Mouse (Mus musculus) limb, embryonic 13.5 days (tissue): ENCODE measurements at regions not wholly inside any gene's neighbourhood (a gene's known extent, or its start where the extent isn't known, plus 50 kb on each side); places are given as distances from the start of the nearest gene placed in this dataset.

ENCODE experiments used
- ATAC-seq: fragments of 200-750 bp; cut with Nextera tagmentation; 2 replicates; pipeline ENCODE4 v1.8.0; 2017; ENCODE audit warnings: low read depth, moderate number of reproducible peaks, moderate TSS enrichment; ENCODE audit not compliant: low FRiP score
- H3K27ac ChIP-seq: fragments of 300-500 bp; sonication (generic); 2 replicates; pipeline ENCODE4 v1.5.1; 2015; ENCODE audit warnings: inconsistent platforms, mild to moderate bottlenecking, moderate library complexity
- H3K27me3 ChIP-seq: fragments of 300-500 bp; sonication (generic); 2 replicates; pipeline ENCODE4 v1.6.1; 2015; ENCODE audit warnings: mild to moderate bottlenecking, inconsistent platforms
- H3K36me3 ChIP-seq: fragments of 300-500 bp; sonication (generic); 2 replicates; pipeline ENCODE4 v1.6.1; 2015; ENCODE audit warnings: inconsistent platforms, mild to moderate bottlenecking, moderate library complexity
- H3K4me1 ChIP-seq: fragments of 300-500 bp; sonication (generic); 2 replicates; pipeline ENCODE4 v1.6.1; 2015; ENCODE audit warnings: inconsistent platforms
- H3K4me2 ChIP-seq: fragments of 300-500 bp; sonication (generic); replicated peaks from 2 replicates; pipeline ENCODE4 v1.6.1; 2015; ENCODE audit warnings: inconsistent platforms, mild to moderate bottlenecking, moderate library complexity
- H3K4me3 ChIP-seq: fragments of 300-500 bp; sonication (generic); 2 replicates; pipeline ENCODE4 v1.5.1; 2015; ENCODE audit warnings: moderate library complexity, mild to moderate bottlenecking, inconsistent platforms
- H3K9ac ChIP-seq: fragments of 300-500 bp; sonication (generic); 2 replicates; pipeline ENCODE4 v1.6.1; 2015; ENCODE audit warnings: mild to moderate bottlenecking, inconsistent platforms
- H3K9me3 ChIP-seq: fragments of 300-500 bp; sonication (generic); 2 replicates; pipeline ENCODE4 v1.6.1; 2016; ENCODE audit warnings: inconsistent platforms
- WGBS: fragments of 180-500 bp; shearing (Covaris S2); methylation state at CpG from one replicate; pipeline ENCODE4 v1.1.7; 2015; 5-methylcytosine and 5-hydroxymethylcytosine counted together

GRCm38 (mm10) chr17:64505956-64506355 is 94.6 kb upstream of the Man2a1 start:
- Histone ChIP-seq H3K4me3 (no peak overlapping the region), H3K4me2 (no peak overlapping the region)
- ATAC-seq, result no peak

GRCm38 (mm10) chr17:64511139-64511779 is 89.3 kb upstream of the Man2a1 start:
- no peaks in the 10 kb centered on the region for H3K36me3 ChIP-seq
- WGBS, result 92% methylated on average over 3 of the region's 3 CpGs

More at GRCm38 (mm10) chr17:64505956-64506355, 94.6 kb upstream of the Man2a1 start:
- H3K4me1 ChIP-seq, result no peaks in the 10 kb centered on the region
- H3K9ac ChIP-seq, result no peak overlapping the region
- no peaks in the 10 kb centered on the region for H3K27me3 ChIP-seq
- WGBS, result 87% methylated on average over 2 of the region's 2 CpGs
- no peaks in the 10 kb centered on the region for H3K36me3 ChIP-seq
- no peaks in the 10 kb centered on the region for H3K9me3 ChIP-seq
- no peak overlapping the region for H3K27ac ChIP-seq

GRCm38 (mm10) chr17:64522213-64522612 is 78.3 kb upstream of the Man2a1 start:
- Histone ChIP-seq H3K9me3 (no peaks in the 10 kb centered on the region), H3K36me3 (no peaks in the 10 kb centered on the region), H3K4me3 (no peak overlapping the region), H3K9ac (no peak overlapping the region), H3K27ac (no peak overlapping the region), H3K27me3 (no peaks in the 10 kb centered on the region), H3K4me2 (no peak overlapping the region), H3K4me1 (no peaks in the 10 kb centered on the region)
- ATAC-seq, result no peak
- WGBS, result 73% methylated on average over 8 of the region's 8 CpGs

More at GRCm38 (mm10) chr17:64511139-64511779, 89.3 kb upstream of the Man2a1 start:
- Histone ChIP-seq H3K4me3 (no peak overlapping the region), H3K4me2 (no peak overlapping the region), H3K4me1 (no peaks in the 10 kb centered on the region), H3K27me3 (no peaks in the 10 kb centered on the region), H3K27ac (no peak overlapping the region), H3K9ac (no peak overlapping the region), H3K9me3 (no peaks in the 10 kb centered on the region)
- no peak for ATAC-seq

- Histone ChIP-seq H3K27me3 (no peaks in the 10 kb centered on the region), H3K9ac (no peak overlapping the region), H3K4me2 (no peak overlapping the region), H3K27ac (no peak overlapping the region), H3K36me3 (no peaks in the 10 kb centered on the region), H3K4me1 (no peaks in the 10 kb centered on the region), H3K9me3 (no peaks in the 10 kb centered on the region), H3K4me3 (no peak overlapping the region)
- 88% methylated on average over 8 of the region's 8 CpGs for WGBS
- ATAC-seq, result no peak
Observed at GRCm38 (mm10) chr17:64523899-64524298, 76.6 kb upstream of the Man2a1 start.

GRCm38 (mm10) chr17:64527817-64528216 is 72.7 kb upstream of the Man2a1 start:
- Histone ChIP-seq H3K27ac (no peak overlapping the region), H3K4me3 (no peak overlapping the region), H3K4me2 (no peak overlapping the region), H3K9ac (no peak overlapping the region), H3K27me3 (no peaks in the 10 kb centered on the region), H3K36me3 (no peaks in the 10 kb centered on the region), H3K4me1 (0 out of 2 replicates have a peak, but pooled peaks cover 8% of the 10 kb centered on the region), H3K9me3 (no peaks in the 10 kb centered on the region)
- ATAC-seq, result no peak
- 81% methylated on average over 7 of the region's 7 CpGs for WGBS

GRCm38 (mm10) chr17:64528476-64528875 is 72.1 kb upstream of the Man2a1 start:
- 86% methylated on average over 7 of the region's 7 CpGs for WGBS
- 0 out of 2 replicates have a peak, but pooled peaks cover 8% of the 10 kb centered on the region for H3K4me1 ChIP-seq

GRCm38 (mm10) chr17:64529296-64529994 is 71.1 kb upstream of the Man2a1 start:
- no peak overlapping the region for H3K4me2 ChIP-seq
- H3K36me3 ChIP-seq, result no peaks in the 10 kb centered on the region
- H3K4me1 ChIP-seq, result 0 out of 2 replicates have a peak, but pooled peaks cover 8% of the 10 kb centered on the region
- no peak for ATAC-seq
- H3K9me3 ChIP-seq, result no peaks in the 10 kb centered on the region
- H3K9ac ChIP-seq, result no peak overlapping the region
- no peak overlapping the region for H3K27ac ChIP-seq
- H3K27me3 ChIP-seq, result no peaks in the 10 kb centered on the region
- H3K4me3 ChIP-seq, result no peak overlapping the region
- WGBS, result 83% methylated on average over 14 of the region's 14 CpGs

More at GRCm38 (mm10) chr17:64528476-64528875, 72.1 kb upstream of the Man2a1 start:
- H3K36me3 ChIP-seq, result no peaks in the 10 kb centered on the region
- H3K9me3 ChIP-seq, result no peaks in the 10 kb centered on the region
- no peak overlapping the region for H3K27ac ChIP-seq
- H3K27me3 ChIP-seq, result no peaks in the 10 kb centered on the region
- no peak overlapping the region for H3K9ac ChIP-seq
- ATAC-seq, result no peak
- H3K4me2 ChIP-seq, result no peak overlapping the region
- H3K4me3 ChIP-seq, result no peak overlapping the region

GRCm38 (mm10) chr17:64531150-64531549 is 69.4 kb upstream of the Man2a1 start:
- no peak for ATAC-seq
- no peaks in the 10 kb centered on the region for H3K36me3 ChIP-seq
- H3K9ac ChIP-seq, result no peak overlapping the region
- 0 out of 2 replicates have a peak, but pooled peaks cover 8% of the 10 kb centered on the region for H3K4me1 ChIP-seq
- WGBS, result 86% methylated on average over 7 of the region's 7 CpGs
- H3K27ac ChIP-seq, result no peak overlapping the region
- H3K27me3 ChIP-seq, result no peaks in the 10 kb centered on the region
- H3K4me3 ChIP-seq, result no peak overlapping the region
- H3K9me3 ChIP-seq, result no peaks in the 10 kb centered on the region
- H3K4me2 ChIP-seq, result no peak overlapping the region

GRCm38 (mm10) chr17:64534323-64534722 is 66.2 kb upstream of the Man2a1 start:
- ATAC-seq, result no peak
- no peak overlapping the region for H3K4me2 ChIP-seq
- H3K27me3 ChIP-seq, result no peaks in the 10 kb centered on the region
- no peak overlapping the region for H3K9ac ChIP-seq
- H3K27ac ChIP-seq, result no peak overlapping the region
- H3K4me1 ChIP-seq, result 0 out of 2 replicates have a peak, but pooled peaks cover 8% of the 10 kb centered on the region
- H3K36me3 ChIP-seq, result no peaks in the 10 kb centered on the region
- H3K9me3 ChIP-seq, result no peaks in the 10 kb centered on the region
- 85% methylated on average over 4 of the region's 4 CpGs for WGBS
- H3K4me3 ChIP-seq, result no peak overlapping the region

- H3K9me3 ChIP-seq, result no peaks in the 10 kb centered on the region
- no peak overlapping the region for H3K27ac ChIP-seq
- H3K36me3 ChIP-seq, result no peaks in the 10 kb centered on the region
- 19% methylated on average over 10 of the region's 10 CpGs for WGBS
- H3K9ac ChIP-seq, result no peak overlapping the region
- H3K4me3 ChIP-seq, result no peak overlapping the region
- no peak overlapping the region for H3K4me2 ChIP-seq
- ATAC-seq, result 0 out of 2 replicates have a peak, but pooled peaks have one; percentile 19
- H3K27me3 ChIP-seq, result no peaks in the 10 kb centered on the region
- H3K4me1 ChIP-seq, result peaks cover 4% of the 10 kb centered on the region; the same call in 1 of the 2 replicates
Observed at GRCm38 (mm10) chr17:64538520-64538953, 62.0 kb upstream of the Man2a1 start.

- Histone ChIP-seq H3K9ac (no peak overlapping the region), H3K4me3 (no peak overlapping the region), H3K36me3 (no peaks in the 10 kb centered on the region), H3K27me3 (no peaks in the 10 kb centered on the region), H3K27ac (no peak overlapping the region), H3K4me1 (peaks cover 4% of the 10 kb centered on the region; the same call in 1 of the 2 replicates), H3K9me3 (no peaks in the 10 kb centered on the region), H3K4me2 (no peak overlapping the region)
- WGBS, result 62% methylated on average over 8 of the region's 8 CpGs
- no peak for ATAC-seq
Observed at GRCm38 (mm10) chr17:64540411-64540810, 60.1 kb upstream of the Man2a1 start.

GRCm38 (mm10) chr17:64548536-64548935 is 52.0 kb upstream of the Man2a1 start:
- no peak overlapping the region for H3K4me2 ChIP-seq
- no peaks in the 10 kb centered on the region for H3K27me3 ChIP-seq
- no peaks in the 10 kb centered on the region for H3K36me3 ChIP-seq
- H3K27ac ChIP-seq, result no peak overlapping the region
- H3K4me1 ChIP-seq, result no peaks in the 10 kb centered on the region; the same call in 1 of the 2 replicates
- no peak overlapping the region for H3K4me3 ChIP-seq
- no peak overlapping the region for H3K9ac ChIP-seq
- ATAC-seq, result peak; percentile 66; the same call in 1 of the 2 replicates
- 47% methylated on average over 7 of the region's 7 CpGs for WGBS
- no peaks in the 10 kb centered on the region for H3K9me3 ChIP-seq
